Mouse (Mus musculus) liver, embryonic 16.5 days (tissue): ENCODE measurements around the gene Phospho1. TPM values are rescaled to one million over a fixed set of nuclear protein-coding genes. Genes with fewer than 3 reads are reported as not detected.

Source experiments
- ATAC-seq: fragments of 200-750 bp; cut with Nextera tagmentation; 2 replicates; pipeline ENCODE4 v1.8.0; 2017; ENCODE audit warnings: low read depth, mild to moderate bottlenecking, moderate number of reproducible peaks, moderate library complexity
- H3K27ac ChIP-seq: fragments of 300-500 bp; sonication (generic); 2 replicates; pipeline ENCODE4 v1.5.1; 2014; ENCODE audit warnings: mild to moderate bottlenecking, low read length
- H3K27me3 ChIP-seq: fragments of 300-500 bp; sonication (generic); 2 replicates; pipeline ENCODE4 v1.6.1; 2014; ENCODE audit warnings: low read depth, low read length, mixed read lengths; ENCODE audit not compliant: control insufficient read depth, insufficient read depth
- H3K36me3 ChIP-seq: fragments of 300-500 bp; sonication (generic); 2 replicates; pipeline ENCODE4 v1.6.1; 2014; ENCODE audit warnings: mild to moderate bottlenecking; ENCODE audit not compliant: control insufficient read depth, insufficient read depth
- H3K4me1 ChIP-seq: fragments of 300-500 bp; sonication (generic); 2 replicates; pipeline ENCODE4 v1.6.1; 2014; ENCODE audit warnings: low read depth, low read length, mixed read lengths; ENCODE audit not compliant: control insufficient read depth
- H3K4me2 ChIP-seq: fragments of 300-500 bp; sonication (generic); 2 replicates; pipeline ENCODE4 v1.6.1; 2014; ENCODE audit warnings: low read depth, low read length, mixed read lengths
- H3K4me3 ChIP-seq: fragments of 300-500 bp; sonication (generic); 2 replicates; pipeline ENCODE4 v1.5.1; 2014; ENCODE audit warnings: low read depth, mild to moderate bottlenecking, low read length
- H3K9ac ChIP-seq: fragments of 300-500 bp; sonication (generic); 2 replicates; pipeline ENCODE4 v1.6.1; 2014; ENCODE audit warnings: low read depth, low read length
- H3K9me3 ChIP-seq: fragments of 300-500 bp; sonication (generic); replicated peaks from 2 replicates; pipeline ENCODE4 v1.6.1; 2016; ENCODE audit warnings: low read length; ENCODE audit not compliant: control insufficient read depth
- WGBS: fragments of 180-500 bp; shearing (Covaris S2); extraction: QIAGEN DNeasy Blood & Tissue Kit; methylation state at CpG from one replicate; pipeline ENCODE4 v1.1.7; 2014; ENCODE audit not compliant: insufficient replicate concordance; 5-methylcytosine and 5-hydroxymethylcytosine counted together
- polyA plus RNA-seq: library from polyadenylated mRNA; unstranded; fragments of >200 nt; fragmentation: Nextera tagmentation; extraction: Ambion mirVana; gene quantifications from 2 replicates; pipeline ENCODE4 v1.2.1, GENCODE M21; 2015

The Phospho1 gene
- polyA plus RNA-seq, 1 experiment from 2014 or later, result 7.7 TPM

GRCm38 (mm10) chr11:95785675-95786074, 38.6 kb upstream of the Phospho1 start:
- 82% methylated on average over 4 of the region's 4 CpGs for WGBS
- Histone ChIP-seq H3K36me3 (no peaks in the 10 kb centered on the region), H3K4me2 (no peak overlapping the region), H3K9ac (no peak overlapping the region), H3K4me3 (no peak overlapping the region), H3K27me3 (no peaks in the 10 kb centered on the region), H3K4me1 (peaks cover 5% of the 10 kb centered on the region; the same call in 1 of the 2 replicates), H3K9me3 (peaks cover 7% of the 10 kb centered on the region), H3K27ac (no peak overlapping the region)
- no peak for ATAC-seq

GRCm38 (mm10) chr11:95786511-95786910, 37.8 kb upstream of the Phospho1 start:
- no peak overlapping the region for H3K27ac ChIP-seq
- H3K4me2 ChIP-seq, result no peak overlapping the region
- H3K9ac ChIP-seq, result no peak overlapping the region
- no peaks in the 10 kb centered on the region for H3K27me3 ChIP-seq
- H3K4me3 ChIP-seq, result no peak overlapping the region
- no peak for ATAC-seq
- peaks cover 7% of the 10 kb centered on the region for H3K9me3 ChIP-seq
- 75% methylated on average over 6 of the region's 6 CpGs for WGBS
- H3K4me1 ChIP-seq, result peaks cover 5% of the 10 kb centered on the region; the same call in 1 of the 2 replicates
- no peaks in the 10 kb centered on the region; the same call in 1 of the 2 replicates for H3K36me3 ChIP-seq

DNA sequence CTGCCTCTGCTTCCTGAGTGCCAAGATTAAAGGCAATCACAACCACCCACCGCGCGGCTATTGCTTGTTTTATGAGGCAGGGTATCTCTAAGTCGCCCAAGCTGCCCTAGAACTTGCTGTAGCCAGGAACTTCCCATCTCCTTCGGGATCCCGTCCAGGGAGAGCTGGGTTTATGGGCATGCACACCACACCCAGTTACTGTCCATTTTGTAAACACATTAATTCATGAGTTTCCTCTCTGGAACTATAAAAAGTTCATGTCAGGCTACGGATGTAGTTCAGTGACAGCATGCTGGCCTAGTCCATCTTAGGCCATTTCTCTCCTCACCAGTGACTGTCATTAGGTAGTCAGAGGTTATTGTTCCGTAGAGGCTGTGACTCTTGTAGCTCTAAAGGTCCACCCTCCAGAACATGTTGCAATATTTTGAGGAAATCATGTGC, 34.8 kb upstream of the Phospho1 start:
- Histone ChIP-seq H3K27ac (no peak overlapping the region), H3K36me3 (no peaks in the 10 kb centered on the region; the same call in 1 of the 2 replicates), H3K4me3 (no peak overlapping the region), H3K4me1 (peaks cover 26% of the 10 kb centered on the region), H3K27me3 (no peaks in the 10 kb centered on the region), H3K4me2 (no peak overlapping the region), H3K9ac (no peak overlapping the region), H3K9me3 (peaks cover 7% of the 10 kb centered on the region)
- ATAC-seq, result no peak
- WGBS, result 72% methylated on average over 8 of the region's 8 CpGs

- H3K4me2 ChIP-seq, result no peak overlapping the region
- H3K27ac ChIP-seq, result no peak overlapping the region
- no peak overlapping the region for H3K9ac ChIP-seq
- H3K4me3 ChIP-seq, result no peak overlapping the region
- no peak for ATAC-seq
- no peaks in the 10 kb centered on the region; the same call in 1 of the 2 replicates for H3K36me3 ChIP-seq
- peaks cover 19% of the 10 kb centered on the region for H3K27me3 ChIP-seq
- peaks cover 27% of the 10 kb centered on the region for H3K4me1 ChIP-seq
- WGBS, result 80% methylated on average over 13 of the region's 13 CpGs
- H3K9me3 ChIP-seq, result no peaks in the 10 kb centered on the region
These were observed 32.5 kb upstream of the Phospho1 start for GRCm38 (mm10) chr11:95791787-95792186.

GRCm38 (mm10) chr11:95792950-95793509, 31.3 kb upstream of the Phospho1 start:
- no peaks in the 10 kb centered on the region; the same call in 1 of the 2 replicates for H3K36me3 ChIP-seq
- no peaks in the 10 kb centered on the region for H3K9me3 ChIP-seq
- H3K4me1 ChIP-seq, result peaks cover 28% of the 10 kb centered on the region
- peak overlapping the region; percentile 59 for H3K9ac ChIP-seq
- H3K27ac ChIP-seq, result peak overlapping the region; percentile 85
- 37% methylated on average over 8 of the region's 8 CpGs for WGBS
- ATAC-seq, result peak; percentile 94
- peak overlapping the region; percentile 45 for H3K4me2 ChIP-seq
- H3K27me3 ChIP-seq, result peaks cover 29% of the 10 kb centered on the region
- peak overlapping the region; percentile 18; the same call in 1 of the 2 replicates for H3K4me3 ChIP-seq

- Histone ChIP-seq H3K27me3 (peaks cover 36% of the 10 kb centered on the region), H3K27ac (no peak overlapping the region), H3K4me2 (no peak overlapping the region), H3K9ac (no peak overlapping the region), H3K4me3 (no peak overlapping the region), H3K9me3 (no peaks in the 10 kb centered on the region), H3K4me1 (peaks cover 28% of the 10 kb centered on the region), H3K36me3 (no peaks in the 10 kb centered on the region; the same call in 1 of the 2 replicates)
- ATAC-seq, result no peak
- WGBS, result 64% methylated on average over 5 of the region's 5 CpGs
These were observed 30.1 kb upstream of the Phospho1 start for GRCm38 (mm10) chr11:95794201-95794600.

DNA sequence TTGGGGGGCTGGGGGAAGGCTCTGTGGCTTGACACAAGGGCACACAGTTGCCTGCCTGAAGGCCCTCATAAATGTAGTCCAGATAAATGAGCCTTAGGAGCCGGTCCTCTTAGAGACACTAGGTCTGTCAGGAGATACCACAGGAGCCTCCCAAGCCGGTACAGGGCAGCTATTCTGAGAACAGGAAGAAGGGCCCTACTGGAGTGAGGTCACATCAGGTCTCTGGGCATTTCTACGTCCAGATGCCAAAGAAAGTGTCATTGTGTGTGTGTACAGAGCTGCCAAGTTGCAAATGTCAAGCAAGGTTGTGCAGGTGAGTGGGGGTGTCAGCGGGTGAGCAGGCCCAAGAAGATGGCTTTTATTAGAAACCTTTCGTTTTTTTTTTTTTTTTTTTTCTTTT, 28.7 kb upstream of the Phospho1 start:
- H3K4me1 ChIP-seq, result peaks cover 38% of the 10 kb centered on the region
- WGBS, result 42% methylated on average over 5 of the region's 5 CpGs

GRCm38 (mm10) chr11:95805010-95805409, 19.3 kb upstream of the Phospho1 start:
- H3K9me3 ChIP-seq, result peaks cover 3% of the 10 kb centered on the region; the same call in 1 of the 2 replicates
- no peak for ATAC-seq
- peak overlapping the region; percentile 34 for H3K4me3 ChIP-seq
- H3K36me3 ChIP-seq, result no peaks in the 10 kb centered on the region
- H3K9ac ChIP-seq, result peak overlapping the region; percentile 77
- H3K27ac ChIP-seq, result peak overlapping the region; percentile 100
- H3K27me3 ChIP-seq, result no peaks in the 10 kb centered on the region
- 43% methylated on average over 5 of the region's 5 CpGs for WGBS
- peaks cover 89% of the 10 kb centered on the region for H3K4me1 ChIP-seq
- H3K4me2 ChIP-seq, result peak overlapping the region; percentile 62

More for the DNA sequence above, 28.7 kb upstream of the Phospho1 start:
- ATAC-seq, result no peak
- Histone ChIP-seq H3K4me3 (no peak overlapping the region), H3K36me3 (no peaks in the 10 kb centered on the region; the same call in 1 of the 2 replicates), H3K9ac (no peak overlapping the region), H3K27ac (no peak overlapping the region), H3K27me3 (peaks cover 36% of the 10 kb centered on the region), H3K9me3 (no peaks in the 10 kb centered on the region), H3K4me2 (no peak overlapping the region)

DNA sequence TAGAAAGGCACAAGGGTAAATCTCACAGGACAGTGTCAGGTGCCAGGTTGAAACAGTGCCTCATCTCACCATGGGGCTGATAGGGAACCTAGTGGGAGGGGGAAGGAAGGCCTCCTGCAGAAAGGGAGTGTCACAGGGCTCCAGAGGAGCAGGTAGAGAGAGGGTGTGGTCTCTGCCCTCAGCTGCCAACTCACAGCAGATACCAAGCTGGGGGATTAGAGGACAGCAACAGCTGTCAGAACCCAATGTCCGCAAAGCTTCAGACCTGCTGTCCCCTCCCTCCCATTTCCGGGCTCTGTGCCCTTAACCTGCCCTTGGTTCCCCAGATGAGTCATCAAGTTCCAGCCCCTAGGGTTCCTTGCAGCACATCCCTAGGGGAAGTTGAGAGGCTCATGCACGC, 18.8 kb upstream of the Phospho1 start:
- Histone ChIP-seq H3K27ac (peak overlapping the region; percentile 100), H3K27me3 (no peaks in the 10 kb centered on the region), H3K4me3 (peak overlapping the region; percentile 34), H3K9ac (peak overlapping the region; percentile 77), H3K4me1 (peaks cover 89% of the 10 kb centered on the region), H3K36me3 (no peaks in the 10 kb centered on the region), H3K4me2 (peak overlapping the region; percentile 62), H3K9me3 (peaks cover 3% of the 10 kb centered on the region; the same call in 1 of the 2 replicates)
- WGBS, result 22% methylated on average over 3 of the region's 3 CpGs
- ATAC-seq, result peak; percentile 71
